Mouse (Mus musculus) heart, postnatal 10 days (tissue): Measurements from ENCODE around the gene Dnmbp. TPM values are rescaled to one million over a fixed set of nuclear protein-coding genes. Genes with fewer than 3 reads are reported as not detected.

ENCODE experiments used
- DNase-seq, 2 experiments: peaks; one replicate each; pipeline ENCODE4 v3.0.0; 2021
- intact Hi-C: fragments of 180-260 bp; cut with DNase I; formaldehyde crosslinking; loops from one replicate; pipeline ENCODE4 v1.15.1; 2025
- total RNA-seq, 2 experiments: library from RNA; stranded (reverse); gene quantifications; 2 replicates each; pipeline ENCODE4 v1.2.3; 2021

Dnmbp gene
- total RNA-seq, 2 experiments from 2014 or later, result 11.2 to 13.2 TPM

DNA sequence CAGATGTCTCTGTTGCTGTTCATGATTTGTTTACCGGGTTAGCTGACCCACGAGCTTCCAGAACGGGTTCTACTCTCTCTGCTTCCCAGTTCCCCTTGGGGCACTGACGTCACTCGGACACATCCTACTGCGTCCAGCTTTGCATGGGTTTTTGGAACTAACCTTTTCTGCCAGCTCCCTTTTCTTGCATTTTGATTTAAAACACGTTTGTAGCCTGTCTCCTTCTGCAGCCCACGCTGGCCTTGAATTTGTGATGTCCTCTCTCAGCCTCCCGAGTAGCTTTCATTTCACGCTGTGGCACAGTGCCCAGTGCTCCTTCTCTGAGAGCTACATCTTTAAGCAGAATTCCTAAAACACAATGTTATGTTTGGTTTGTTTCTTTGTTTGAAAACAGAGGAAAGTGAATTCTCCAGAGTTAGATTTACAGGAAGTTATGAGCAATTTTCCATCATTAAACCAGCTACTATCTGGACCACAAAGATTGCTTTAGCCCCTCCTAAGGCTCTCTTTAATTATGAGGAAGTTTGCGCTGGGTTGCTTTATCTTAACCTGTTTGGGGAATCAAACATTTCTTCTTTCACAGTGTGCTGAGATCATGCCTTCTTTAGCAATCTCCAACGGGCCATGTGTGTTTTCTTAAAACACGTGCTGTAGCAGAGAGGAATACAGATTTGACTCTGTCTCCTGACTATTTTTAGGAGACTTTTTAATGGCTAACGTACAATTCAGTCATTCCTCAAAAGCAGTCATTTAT lies 124.2 kb downstream of the Dnmbp start:
- DNase-seq, result peak; percentile 10 to 14

DNA sequence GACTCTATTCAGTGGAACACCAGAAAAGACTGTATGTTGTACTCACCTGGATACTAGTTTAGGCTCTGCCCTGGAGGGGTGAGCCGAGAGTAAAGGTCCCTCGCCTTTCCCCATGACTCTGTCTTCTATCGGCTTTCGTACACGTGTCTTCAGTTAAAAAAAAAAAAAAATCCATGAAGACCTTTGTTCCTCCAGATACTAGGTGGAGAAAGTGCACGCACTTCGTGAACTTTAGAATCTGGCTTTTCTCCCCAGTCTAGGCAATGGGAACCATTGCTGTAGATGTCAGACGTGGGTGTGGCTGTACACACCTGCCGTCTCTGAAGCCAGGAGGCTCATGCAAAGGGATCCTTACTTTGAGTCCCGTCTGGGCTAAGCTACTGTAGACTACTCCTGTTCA lies 126.7 kb downstream of the Dnmbp start:
- DNase-seq, result no peak
- intact Hi-C loops, result no loop called here

More for the DNA sequence above, 124.2 kb downstream of the Dnmbp start:
- intact Hi-C loops, result no loop called here

DNA sequence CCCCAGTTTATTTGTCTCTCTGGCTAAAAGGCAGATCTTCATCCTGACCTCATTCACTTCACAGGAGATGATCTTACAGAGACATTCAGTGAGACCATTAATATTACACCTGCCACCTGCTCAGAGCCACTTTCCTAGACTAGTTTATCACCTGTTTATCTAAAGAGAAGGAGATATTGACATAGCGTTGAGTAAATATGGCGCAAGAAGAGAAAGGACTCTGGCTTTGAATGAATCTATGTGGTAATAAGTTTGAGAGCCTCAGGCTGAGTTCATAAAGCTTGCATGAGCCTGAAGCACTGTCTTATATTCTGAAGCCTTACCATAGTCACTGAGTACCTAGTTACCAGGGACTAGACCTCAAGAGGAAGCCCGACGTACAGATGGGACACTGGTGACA lies 128.6 kb downstream of the Dnmbp start:
- intact Hi-C loops, result no loop called here

DNA sequence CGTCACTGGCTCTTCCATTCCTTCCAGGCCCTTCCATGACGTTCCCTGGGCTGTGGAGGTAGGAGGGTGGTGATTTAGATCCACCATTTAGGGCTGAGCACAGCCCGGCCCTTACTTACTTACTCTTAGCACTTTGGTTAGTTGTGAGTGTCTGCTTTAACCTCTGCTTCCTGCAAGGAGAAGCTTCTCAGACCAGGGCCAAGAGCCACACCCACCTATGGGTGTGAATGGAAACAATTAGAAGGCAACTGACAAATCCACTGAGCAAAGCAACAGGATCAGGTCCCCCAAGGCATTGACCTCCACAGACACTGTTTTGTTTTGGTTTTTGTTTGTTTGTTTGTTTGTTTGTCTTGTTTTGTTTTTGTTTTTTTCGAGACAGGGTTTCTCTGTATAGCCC lies 130.7 kb downstream of the Dnmbp start:
- intact Hi-C loops, result no loop called here
- DNase-seq, result no peak

More for the DNA sequence above, 128.6 kb downstream of the Dnmbp start:
- DNase-seq, result no peak

DNA sequence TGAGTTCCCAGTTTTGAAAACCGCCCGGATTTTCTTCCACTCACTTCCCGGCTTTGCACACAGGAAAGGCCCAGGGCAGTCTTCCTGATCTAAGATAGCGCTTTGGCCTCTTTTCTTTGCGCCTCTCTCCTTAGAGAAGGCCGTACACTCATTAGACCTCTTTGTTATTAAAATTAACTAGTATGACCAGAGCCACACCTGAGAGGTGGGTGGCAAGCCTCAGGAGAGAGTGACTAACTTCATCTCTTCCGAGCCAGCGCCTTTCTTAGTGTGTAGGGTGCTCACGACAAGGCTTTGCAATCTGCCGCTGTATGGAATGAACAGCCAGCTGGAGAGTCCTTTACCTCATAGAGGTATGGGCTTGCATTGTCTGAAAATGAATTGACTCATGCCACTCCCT lies 136.1 kb downstream of the Dnmbp start:
- intact Hi-C loops, result no loop called here
- no peak for DNase-seq

DNA sequence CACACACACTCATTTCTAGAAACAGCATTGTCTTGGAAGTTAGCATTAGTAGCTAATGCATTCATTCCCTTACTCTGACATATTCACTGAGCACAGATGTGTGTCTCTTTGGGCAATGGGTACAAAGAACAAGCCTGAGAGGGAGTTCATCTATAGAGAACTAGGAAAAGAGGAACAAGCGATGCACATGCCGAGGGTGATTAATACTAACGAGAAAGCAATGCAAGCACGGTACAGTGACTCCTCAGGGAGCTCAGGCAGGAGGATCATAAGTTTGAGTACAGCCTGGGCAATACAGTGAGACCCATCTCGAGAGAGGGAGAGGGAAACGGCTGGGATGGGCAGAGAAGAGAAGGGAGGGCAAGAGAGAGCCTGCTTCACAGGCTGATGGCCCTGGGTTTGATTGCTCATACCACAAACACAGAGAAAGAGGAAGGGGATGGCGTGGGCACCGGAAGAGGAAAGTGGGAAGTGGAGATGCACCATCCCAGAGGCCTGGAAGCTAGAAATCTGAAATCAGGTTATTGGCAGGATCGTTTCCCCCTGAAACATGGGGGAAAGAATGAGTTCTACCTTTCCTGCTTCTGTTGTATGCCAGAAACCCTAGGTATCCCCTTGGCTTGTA lies 138.5 kb downstream of the Dnmbp start:
- DNase-seq, result peak in 1 of 2 experiments; percentile 2
- intact Hi-C loops, result no loop called here

DNA sequence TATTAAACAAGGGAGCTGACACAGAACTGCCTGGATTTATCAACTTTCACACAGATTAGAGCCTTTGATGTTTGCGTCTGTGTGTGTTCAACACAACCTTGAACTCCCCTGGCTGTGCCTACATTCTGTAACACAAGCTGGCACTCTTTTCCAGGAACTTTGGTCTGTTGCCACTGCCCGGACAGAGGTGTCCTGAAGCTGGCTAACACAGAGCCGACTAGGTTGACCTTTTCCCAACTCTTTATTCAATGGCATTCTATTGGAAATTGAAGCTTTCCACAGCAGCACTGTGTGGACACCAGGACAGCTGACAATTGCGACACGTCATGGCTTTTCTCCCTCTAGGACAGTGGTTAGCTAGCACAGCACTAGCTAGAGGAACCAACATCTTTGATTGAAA lies 142.8 kb downstream of the Dnmbp start:
- no peak for DNase-seq
- intact Hi-C loops, result no loop called here

Other genes with a start within 250 kb of the Dnmbp start
- 10 to 100 TPM in 1 of 2 experiments, 1 to 10 TPM in 1; 9.8 to 11.6 TPM for gene Cutc, start 187.2 kb downstream of the Dnmbp start, total RNA-seq
- 10 to 100 TPM; 32.0 to 38.3 TPM for gene Cox15, start 187.2 kb downstream of the Dnmbp start, total RNA-seq
- gene Abcc2, start 158.0 kb downstream of the Dnmbp start, total RNA-seq, result not detected
- not detected for gene Cpn1, start 46.4 kb upstream of the Dnmbp start, total RNA-seq
- under 1 TPM in 1 of 2 experiments, not detected in 1; 0.27 TPM for gene Cyp2c23, start 89.0 kb upstream of the Dnmbp start, total RNA-seq
- gene Erlin1, start 129.6 kb upstream of the Dnmbp start, total RNA-seq, result 1 to 10 TPM; 5.7 to 9.1 TPM
- 10 to 100 TPM; 29.8 to 30.5 TPM for gene Chuk, start 167.3 kb upstream of the Dnmbp start, total RNA-seq
- 10 to 100 TPM; 11.4 to 12.9 TPM for gene Cwf19l1, start 195.7 kb upstream of the Dnmbp start, total RNA-seq
- gene Bloc1s2, start 206.3 kb upstream of the Dnmbp start, total RNA-seq, result 10 to 100 TPM; 15.9 to 18.7 TPM